Comparison of ENCODE assay signal across 11 mouse cellular contexts in the genomic region with DNA sequence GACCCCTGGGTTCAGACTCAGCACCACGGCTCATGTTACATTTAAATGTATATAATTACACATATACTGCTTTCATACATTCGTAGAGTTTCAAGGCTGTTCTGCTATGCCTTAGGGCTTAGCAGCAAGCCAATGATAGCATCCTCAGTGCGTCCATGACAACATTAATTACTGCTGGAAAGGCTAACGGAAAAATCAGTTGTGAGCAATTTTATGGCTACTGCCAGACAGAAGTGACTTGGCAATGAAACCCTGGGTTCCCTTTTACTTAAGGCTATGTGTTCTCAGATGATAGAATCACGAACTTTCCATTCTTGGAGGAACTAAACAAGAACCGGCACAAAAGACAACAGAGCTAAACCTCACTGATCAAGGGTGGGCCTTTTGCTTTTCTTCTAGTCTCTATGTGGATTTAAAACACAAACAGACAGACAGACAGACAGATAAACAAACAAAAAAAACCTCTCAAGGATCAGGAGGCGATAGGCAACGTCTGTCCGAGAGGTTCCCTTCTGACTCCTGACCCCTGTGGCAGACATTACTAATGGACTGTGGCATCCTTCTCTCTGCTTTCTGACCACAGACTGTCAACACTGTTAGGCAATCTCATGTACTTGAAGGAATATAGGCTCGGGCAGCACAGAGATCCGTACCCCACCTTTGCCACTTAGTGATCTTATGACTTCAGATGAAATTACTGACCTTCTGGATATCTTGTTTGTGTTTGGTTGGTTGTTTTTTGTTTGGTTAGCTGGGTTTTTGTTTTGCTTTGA.
A peak's percentile ranks its signal among the peaks of the same experiment; 100 is the strongest.
DNase-seq lines count a peak whose midpoint lies in the region; ATAC-seq lines count a peak whose summit lies in the region.
"Had no signal": no experiment of that assay in that cellular context is flagged by ENCODE, and none has a peak within 500 bp of the region (broad histone marks: within the 10 kb centered on the region; RNA-seq: fewer than 3 reads in every experiment).

No protein-coding gene starts in this region.

- WGBS in kidney, embryonic 16.5 days, result 29% methylated on average over 11 of the region's 11 CpGs
- WGBS in embryonic facial prominence, embryonic 13.5 days, result 28% methylated on average over 11 of the region's 11 CpGs

- DNase-seq in kidney, adult 18-20 months, result no peak
- peak; percentile 58 for DNase-seq in NIH3T3 (ENCODE audit: low read depth)
- DNase-seq in embryo, embryonic 9.5 days (ENCODE audit: extremely low spot score), result no peak
- DNase-seq: cerebellum, postnatal 25 days; gastrocnemius, postnatal 25 days; layer of hippocampus, adult 9-11 months had no signal

- H3K4me2 ChIP-seq in kidney, embryonic 16.5 days (replicated peaks; ENCODE audit: low read depth, low read length), result no peak overlapping the region
- no peak overlapping the region for H3K4me2 ChIP-seq in embryonic facial prominence, embryonic 13.5 days

- H3K9me3 ChIP-seq in kidney, embryonic 16.5 days (ENCODE audit: low read length), result no peaks in the 10 kb centered on the region
- no peaks in the 10 kb centered on the region for H3K9me3 ChIP-seq in embryonic facial prominence, embryonic 13.5 days

- 0 out of 2 replicates have a peak overlapping the region, but pooled peaks have one; percentile 13 for H3K27ac ChIP-seq in kidney, embryonic 16.5 days (ENCODE audit: low read length)
- H3K27ac ChIP-seq in embryonic facial prominence, embryonic 13.5 days, result peak overlapping the region; percentile 64

- H3K4me1 ChIP-seq in kidney, embryonic 16.5 days (ENCODE audit: insufficient read depth, low read length), result peaks cover 13% of the 10 kb centered on the region
- H3K4me1 ChIP-seq in embryonic facial prominence, embryonic 13.5 days, result peaks cover 25% of the 10 kb centered on the region

- no peak for ATAC-seq in kidney, embryonic 16.5 days (ENCODE audit: low FRiP score, low TSS enrichment)
- ATAC-seq in embryonic facial prominence, embryonic 13.5 days (ENCODE audit: insufficient number of reproducible peaks, insufficient read depth, low FRiP score, low TSS enrichment, low read depth), result no peak
- peak; percentile 67 for ATAC-seq in megakaryocyte, adult 5-6 weeks (ENCODE audit: poor library complexity, severe bottlenecking)
- ATAC-seq in inflammation-experienced regulatory T-cells, adult 6 months, result no peak
- ATAC-seq: midbrain, embryonic 16.5 days had no signal

- H3K9ac ChIP-seq in kidney, embryonic 16.5 days (replicated peaks; ENCODE audit: low read length), result no peak overlapping the region
- no peak overlapping the region for H3K9ac ChIP-seq in embryonic facial prominence, embryonic 13.5 days

- no peaks in the 10 kb centered on the region for H3K27me3 ChIP-seq in kidney, embryonic 16.5 days (ENCODE audit: insufficient read depth, low read length)
- no peaks in the 10 kb centered on the region for H3K27me3 ChIP-seq in embryonic facial prominence, embryonic 13.5 days

- no peaks in the 10 kb centered on the region for H3K36me3 ChIP-seq in kidney, embryonic 16.5 days (ENCODE audit: insufficient read depth, low read length)
- H3K36me3 ChIP-seq in embryonic facial prominence, embryonic 13.5 days, result no peaks in the 10 kb centered on the region

- no peak overlapping the region for H3K4me3 ChIP-seq in kidney, embryonic 16.5 days (ENCODE audit: low read length)
- H3K4me3 ChIP-seq in embryonic facial prominence, embryonic 13.5 days, result no peak overlapping the region
